In the genomic region with DNA sequence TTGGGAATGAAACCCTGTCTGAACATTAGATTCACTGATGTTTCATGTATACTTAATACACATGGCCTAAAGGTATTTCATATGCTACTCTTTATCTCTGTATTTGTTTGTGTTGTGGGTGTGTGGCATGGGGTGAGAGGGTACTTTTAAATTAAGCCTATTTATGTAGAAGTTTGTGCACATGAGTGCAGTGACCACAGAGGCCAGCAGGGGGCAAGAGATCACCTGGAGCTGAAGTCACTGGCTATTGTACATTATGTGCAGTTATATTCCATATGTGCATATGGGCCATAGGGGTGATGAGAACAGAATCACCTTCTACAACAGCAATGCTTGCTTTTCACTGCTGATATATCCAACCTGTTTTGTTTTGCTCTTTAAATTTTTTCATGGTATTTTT, we compare ENCODE assay signal across 16 mouse cellular contexts. TPM values are rescaled to one million over a fixed set of nuclear protein-coding genes. Genes with fewer than 3 reads are reported as not detected.
DNase-seq lines count a peak whose midpoint lies in the region; ATAC-seq lines count a peak whose summit lies in the region.
"Had no signal": no experiment of that assay in that cellular context is flagged by ENCODE, and none has a peak within 500 bp of the region (broad histone marks: within the 10 kb centered on the region; RNA-seq: fewer than 3 reads in every experiment).

No protein-coding gene starts in this region.

- DNase-seq in intestine, embryonic 14.5 days (ENCODE audit: low spot score), result no peak
- peak; percentile 45 for DNase-seq in thymus, postnatal 14 days
- DNase-seq in thymus, adult 18-20 months, result no peak
- peak; percentile 55 for DNase-seq in thymus, postnatal 4 days
- DNase-seq in limb, embryonic 10.5 days (ENCODE audit: low spot score), result no peak
- DNase-seq in retina, postnatal 1 day, result no peak
- DNase-seq: adrenal gland, postnatal 36 days; cerebellum, adult 8-10 months; layer of hippocampus, adult 9-11 months; liver, embryonic 13.5 days had no signal

- ATAC-seq in intestine, embryonic 14.5 days (replicated peaks; ENCODE audit: low FRiP score, low TSS enrichment, low read depth), result no peak
- ATAC-seq in intestine, embryonic 16.5 days, result no peak
- no peak for ATAC-seq in intestine, embryonic 15.5 days
- ATAC-seq: midbrain, embryonic 16.5 days had no signal

- H3K9me3 ChIP-seq in intestine, embryonic 14.5 days (ENCODE audit: control insufficient read depth, low read length), result peaks cover 2% of the 10 kb centered on the region; the same call in 1 of the 2 replicates
- no peaks in the 10 kb centered on the region for H3K9me3 ChIP-seq in intestine, embryonic 16.5 days (ENCODE audit: control insufficient read depth, low read length)
- no peaks in the 10 kb centered on the region for H3K9me3 ChIP-seq in intestine, embryonic 15.5 days
- no peaks in the 10 kb centered on the region for H3K9me3 ChIP-seq in limb, embryonic 10.5 days (replicated peaks)
- H3K9me3 ChIP-seq: embryonic facial prominence, embryonic 13.5 days; heart, embryonic 10.5 days; liver, embryonic 13.5 days had no signal

- H3K27me3 ChIP-seq in intestine, embryonic 14.5 days (replicated peaks; ENCODE audit: control insufficient read depth, insufficient read depth, low read length), result no peaks in the 10 kb centered on the region
- no peaks in the 10 kb centered on the region for H3K27me3 ChIP-seq in intestine, embryonic 16.5 days (replicated peaks; ENCODE audit: control insufficient read depth, insufficient read depth, low read length)
- H3K27me3 ChIP-seq in intestine, embryonic 15.5 days (replicated peaks), result no peaks in the 10 kb centered on the region
- no peaks in the 10 kb centered on the region for H3K27me3 ChIP-seq in limb, embryonic 10.5 days (ENCODE audit: low read depth, poor library complexity, severe bottlenecking)
- H3K27me3 ChIP-seq: embryonic facial prominence, embryonic 13.5 days; hindbrain, embryonic 15.5 days; liver, embryonic 13.5 days had no signal

- H3K4me1 ChIP-seq in intestine, embryonic 14.5 days (replicated peaks; ENCODE audit: control insufficient read depth, insufficient read depth, low read length), result peaks cover 5% of the 10 kb centered on the region; the same call in 1 of the 2 replicates
- no peaks in the 10 kb centered on the region for H3K4me1 ChIP-seq in intestine, embryonic 16.5 days (ENCODE audit: control insufficient read depth, insufficient read depth, low read length)
- no peaks in the 10 kb centered on the region for H3K4me1 ChIP-seq in intestine, embryonic 15.5 days (replicated peaks)
- no peaks in the 10 kb centered on the region for H3K4me1 ChIP-seq in limb, embryonic 10.5 days
- H3K4me1 ChIP-seq: embryonic facial prominence, embryonic 13.5 days; heart, embryonic 10.5 days; hindbrain, embryonic 15.5 days; liver, embryonic 13.5 days had no signal

- H3K27ac ChIP-seq in intestine, embryonic 14.5 days (ENCODE audit: low read depth), result peak overlapping the region; percentile 90
- no peak overlapping the region for H3K27ac ChIP-seq in intestine, embryonic 16.5 days (ENCODE audit: low read length)
- 0 out of 2 replicates have a peak overlapping the region, but pooled peaks have one; percentile 83 for H3K27ac ChIP-seq in intestine, embryonic 15.5 days
- H3K27ac ChIP-seq in limb, embryonic 10.5 days, result no peak overlapping the region
- H3K27ac ChIP-seq: embryonic facial prominence, embryonic 13.5 days; heart, embryonic 10.5 days; hindbrain, embryonic 15.5 days; liver, embryonic 13.5 days had no signal

- no peaks in the 10 kb centered on the region for H3K36me3 ChIP-seq in intestine, embryonic 14.5 days (ENCODE audit: control insufficient read depth, insufficient read depth, low read length)
- H3K36me3 ChIP-seq in intestine, embryonic 16.5 days (ENCODE audit: control insufficient read depth, insufficient read depth, low read length), result no peaks in the 10 kb centered on the region
- no peaks in the 10 kb centered on the region for H3K36me3 ChIP-seq in intestine, embryonic 15.5 days
- H3K36me3 ChIP-seq in limb, embryonic 10.5 days, result no peaks in the 10 kb centered on the region
- H3K36me3 ChIP-seq: embryonic facial prominence, embryonic 13.5 days; heart, embryonic 10.5 days; hindbrain, embryonic 15.5 days; liver, embryonic 13.5 days had no signal

- H3K4me3 ChIP-seq in intestine, embryonic 14.5 days (ENCODE audit: low read depth, low read length), result no peak overlapping the region
- H3K4me3 ChIP-seq in intestine, embryonic 16.5 days (ENCODE audit: low read length), result no peak overlapping the region
- H3K4me3 ChIP-seq in intestine, embryonic 15.5 days (replicated peaks), result no peak overlapping the region
- H3K4me3 ChIP-seq in limb, embryonic 10.5 days, result no peak overlapping the region
- H3K4me3 ChIP-seq: embryonic facial prominence, embryonic 13.5 days; heart, embryonic 10.5 days; hindbrain, embryonic 15.5 days; liver, embryonic 13.5 days had no signal

- no peak overlapping the region for H3K4me2 ChIP-seq in intestine, embryonic 14.5 days (ENCODE audit: low read length)
- H3K4me2 ChIP-seq in intestine, embryonic 16.5 days (ENCODE audit: low read depth, low read length), result no peak overlapping the region
- H3K4me2 ChIP-seq in intestine, embryonic 15.5 days (replicated peaks), result no peak overlapping the region
- H3K4me2 ChIP-seq: embryonic facial prominence, embryonic 13.5 days; hindbrain, embryonic 15.5 days; liver, embryonic 13.5 days had no signal

- no peak overlapping the region for H3K9ac ChIP-seq in intestine, embryonic 14.5 days (ENCODE audit: low read length)
- no peak overlapping the region for H3K9ac ChIP-seq in intestine, embryonic 16.5 days (ENCODE audit: low read depth, low read length)
- H3K9ac ChIP-seq in intestine, embryonic 15.5 days, result no peak overlapping the region
- H3K9ac ChIP-seq: embryonic facial prominence, embryonic 13.5 days; hindbrain, embryonic 15.5 days; liver, embryonic 13.5 days had no signal

RNA-seq across cellular contexts. Expression of a gene that starts 17.1 kb away (rescaled TPM):
- 8.6 and 10.7 TPM in 2 replicates for polyA plus RNA-seq in intestine, embryonic 14.5 days (2014; fragmentation: Nextera tagmentation; extraction: Ambion mirVana)
- polyA plus RNA-seq in intestine, embryonic 16.5 days (2015; fragmentation: Nextera tagmentation; extraction: Ambion mirVana), result 8.2 and 8.4 TPM in 2 replicates
- polyA plus RNA-seq in intestine, embryonic 15.5 days (2015; fragmentation: Nextera tagmentation; extraction: Ambion mirVana), result 6.6 and 7.0 TPM in 2 replicates
- 8.0 and 9.5 TPM in 2 replicates for polyA plus RNA-seq in limb, embryonic 10.5 days (2016; fragmentation: Nextera tagmentation; extraction: Ambion mirVana)

RNA-seq across cellular contexts. Expression of a gene that starts 22.5 kb away (rescaled TPM):
- polyA plus RNA-seq in intestine, embryonic 14.5 days (2014; fragmentation: Nextera tagmentation; extraction: Ambion mirVana), result 0.34 TPM in 1 of 2 replicates, not detected in the other
- 0.32 and 0.45 TPM in 2 replicates for polyA plus RNA-seq in intestine, embryonic 16.5 days (2015; fragmentation: Nextera tagmentation; extraction: Ambion mirVana)
- 0.19 and 0.21 TPM in 2 replicates for polyA plus RNA-seq in intestine, embryonic 15.5 days (2015; fragmentation: Nextera tagmentation; extraction: Ambion mirVana)
- polyA plus RNA-seq in limb, embryonic 10.5 days (2016; fragmentation: Nextera tagmentation; extraction: Ambion mirVana), result not detected in 2 replicates
- polyA plus RNA-seq: embryonic facial prominence, embryonic 13.5 days; hindbrain, embryonic 15.5 days; midbrain, embryonic 16.5 days had no signal

Comparison
In these comparisons a context has a peak if more than half of its experiments do, and no peak if none do; other contexts are left out.
1. DNase-seq: peak in thymus, postnatal 14 days (single experiment) and thymus, postnatal 4 days (single experiment); none in intestine, embryonic 14.5 days (single experiment), thymus, adult 18-20 months (0 of 2), limb, embryonic 10.5 days (single experiment) and retina, postnatal 1 day (single experiment).
2. H3K27ac ChIP-seq: peak in intestine, embryonic 14.5 days (single experiment) and intestine, embryonic 15.5 days (single experiment); none in intestine, embryonic 16.5 days (single experiment) and limb, embryonic 10.5 days (single experiment).